Mouse (Mus musculus) left cerebral cortex, postnatal 4 days (tissue): ENCODE data around the gene Tcl1b2. TPM values are rescaled to one million over a fixed set of nuclear protein-coding genes. Genes with fewer than 3 reads are reported as not detected.
A peak's percentile ranks its signal among the peaks of the same experiment; 100 is the strongest.
"Not testable (repeated sequence)": the region's sequence is repeated elsewhere in the genome, so short reads cannot be mapped to it uniquely, and the experiment has no call there.

Source experiments
- DNase-seq: peaks from one replicate; pipeline ENCODE4 v3.0.0-alpha.2; 2022
- intact Hi-C: fragments of 180-260 bp; cut with DNase I; formaldehyde crosslinking; loops from one replicate; pipeline ENCODE4 v1.15.1; 2025
- total RNA-seq, 2 experiments: library from RNA; stranded (reverse); gene quantifications; 2 replicates each; pipeline ENCODE4 v1.2.3; 2021

Gene Tcl1b2
- total RNA-seq, 2 experiments from 2014 or later: not detected

DNA sequence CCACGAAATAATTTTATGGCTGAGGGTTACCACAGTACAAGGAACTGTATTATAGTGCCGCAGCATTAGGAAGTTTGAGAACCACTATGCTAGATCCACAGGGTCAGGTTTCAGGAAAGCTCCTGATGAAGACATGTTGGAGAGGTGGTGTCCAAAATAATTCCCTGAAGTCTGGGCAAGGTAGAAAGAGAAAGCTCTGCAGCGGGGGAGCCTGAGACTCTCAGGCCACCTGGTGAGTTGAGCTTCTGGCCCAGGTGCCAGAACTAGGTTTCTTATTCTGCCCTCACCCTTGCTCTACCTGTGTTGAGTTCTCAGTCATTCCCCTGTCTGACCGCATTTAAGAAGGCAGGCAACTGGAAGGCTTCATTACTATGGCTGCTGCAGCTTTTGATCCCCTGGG, 13.6 kb downstream of the Tcl1b2 start, which contains the start of gene Tcl1b1:
Gene Tcl1b1, plus strand, starts transcription at position 301 of the 400 bp plus-strand sequence.
- intact Hi-C loops: no loop called here
- DNase-seq: no peak

DNA sequence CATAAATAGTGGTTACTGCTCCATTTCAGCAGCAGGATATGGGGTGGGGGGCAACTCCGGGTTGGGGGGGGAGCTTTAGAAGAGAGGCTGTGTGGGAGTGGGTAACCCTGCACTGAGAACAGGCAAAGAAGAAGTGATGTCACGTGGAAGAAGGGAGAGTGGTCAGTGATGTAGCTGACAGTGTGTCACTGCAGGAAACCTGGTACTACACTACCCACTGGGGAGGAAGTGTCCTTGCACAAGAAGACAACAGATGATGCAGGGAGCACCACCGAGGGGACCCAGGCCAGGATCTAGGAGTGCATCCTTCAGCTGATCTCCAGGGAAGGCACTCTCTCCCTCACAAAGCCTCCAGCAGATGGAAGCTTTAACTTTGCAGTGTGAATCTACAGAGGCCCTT, 20.9 kb downstream of the Tcl1b2 start:
- intact Hi-C loops: no loop called here
- DNase-seq: no peak

DNA sequence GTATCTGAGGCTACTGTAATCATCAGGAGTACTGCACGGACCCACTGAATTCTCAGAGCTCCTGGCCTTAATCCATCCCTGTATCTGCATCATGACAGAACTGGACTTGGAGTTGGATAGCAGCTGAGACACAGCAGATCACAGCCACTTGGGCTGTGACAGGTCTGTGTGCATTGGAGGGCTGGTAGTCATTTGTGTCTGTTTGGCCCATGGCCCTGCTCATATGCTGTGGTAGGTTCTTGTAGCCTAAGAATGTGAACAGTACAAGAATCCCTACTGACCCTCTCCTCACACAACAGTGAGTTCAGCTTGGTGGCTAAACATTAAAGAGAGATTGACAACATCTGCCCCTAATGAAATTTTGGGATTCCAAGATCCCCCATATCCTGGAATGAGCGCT, 27.6 kb downstream of the Tcl1b2 start:
- intact Hi-C loops: no loop called here
- DNase-seq: no peak

DNA sequence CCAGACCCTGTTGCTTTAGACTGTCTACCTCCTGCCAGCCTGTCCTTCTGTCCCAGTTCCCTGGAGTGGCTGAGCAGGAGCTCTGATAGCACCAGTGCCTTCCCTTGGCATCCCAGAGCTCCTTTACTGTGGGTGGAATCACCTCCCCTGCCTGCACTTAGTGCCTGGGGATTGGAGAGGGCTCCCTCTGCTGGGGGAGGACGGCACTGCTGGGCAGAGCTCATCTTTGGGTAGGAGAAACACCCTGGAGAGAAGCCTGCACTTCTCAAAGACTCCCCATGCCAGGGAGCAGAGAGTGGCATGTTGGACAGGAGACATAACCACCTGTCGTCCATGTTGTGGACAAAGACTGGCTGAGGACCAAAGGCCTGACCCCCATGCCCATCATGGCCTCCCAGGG, 28.5 kb downstream of the Tcl1b2 start:
- intact Hi-C loops: not testable (repeated sequence)
- DNase-seq: peak; percentile 62

DNA sequence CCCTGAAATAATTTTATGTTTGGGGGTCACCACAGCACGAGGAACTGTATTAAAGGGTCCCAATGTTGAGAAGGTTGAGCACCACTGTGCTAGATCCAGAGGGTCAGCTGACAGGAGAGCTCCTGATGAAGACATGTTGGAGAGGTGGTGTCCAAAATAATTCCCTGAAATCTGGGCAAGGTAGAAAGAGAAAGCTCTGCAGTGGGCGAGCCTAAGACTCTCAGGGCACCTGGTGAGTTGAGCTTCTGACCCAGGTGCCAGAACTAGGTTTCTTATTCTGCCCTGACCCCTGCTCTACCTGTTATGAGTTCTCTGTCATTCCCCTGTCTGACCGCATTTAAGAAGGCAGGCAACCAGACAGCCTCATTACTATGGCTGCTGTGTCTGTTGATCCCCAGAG, 30.2 kb downstream of the Tcl1b2 start, which contains the start of gene Tcl1b5:
Gene Tcl1b5, plus strand, starts transcription at position 301 of the 400 bp plus-strand sequence.
- intact Hi-C loops, DNase-seq: not testable (repeated sequence)

DNA sequence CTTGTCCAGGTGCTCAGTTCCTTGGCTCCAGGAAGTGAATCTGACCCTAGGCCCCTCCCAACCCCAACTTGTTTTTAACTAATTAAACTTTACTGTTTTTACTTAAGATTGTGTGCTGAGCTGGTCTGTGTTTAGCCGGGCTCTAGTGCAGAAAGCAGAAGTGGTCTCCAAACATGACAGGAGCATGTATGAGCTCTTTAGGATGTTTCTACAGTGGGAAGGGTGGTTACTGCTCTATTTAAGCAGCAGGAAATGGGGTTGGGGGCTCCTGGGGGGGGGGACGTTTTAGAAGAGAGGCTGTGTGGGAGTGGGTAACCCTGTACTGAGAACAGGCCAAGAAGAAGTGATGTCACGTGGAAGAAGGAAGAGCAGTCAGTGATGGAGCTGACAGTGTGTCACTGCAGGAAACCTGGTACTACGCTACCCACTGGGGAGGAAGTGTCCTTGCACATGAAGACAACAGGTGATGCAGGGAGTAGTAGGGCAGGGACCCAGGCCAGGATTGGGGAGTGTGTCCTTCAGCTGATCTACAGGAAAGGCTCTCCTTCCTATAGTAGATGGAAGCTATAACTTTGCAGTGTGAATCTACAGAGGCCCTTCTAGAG, 35.3 kb downstream of the Tcl1b2 start:
- DNase-seq, intact Hi-C loops: not testable (repeated sequence)

DNA sequence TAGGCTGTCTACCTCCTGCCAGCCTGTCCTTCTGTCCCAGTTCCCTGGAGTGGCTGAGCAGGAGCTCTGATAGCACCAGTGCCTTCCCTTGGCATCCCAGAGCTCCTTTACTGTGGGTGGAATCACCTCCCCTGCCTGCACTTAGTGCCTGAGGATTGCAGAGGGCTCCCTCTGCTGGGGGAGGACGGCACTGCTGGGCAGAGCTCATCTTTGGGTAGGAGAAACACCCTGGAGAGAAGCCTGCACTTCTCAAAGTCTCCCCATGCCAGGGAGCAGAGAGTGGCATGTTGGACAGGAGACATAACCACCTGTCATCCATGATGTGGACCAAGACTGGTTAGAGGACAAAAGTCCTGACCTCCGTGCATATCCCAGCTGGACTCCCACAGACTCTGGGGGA, 43.2 kb downstream of the Tcl1b2 start:
- DNase-seq: peak; percentile 9
- intact Hi-C loops: not testable (repeated sequence)

DNA sequence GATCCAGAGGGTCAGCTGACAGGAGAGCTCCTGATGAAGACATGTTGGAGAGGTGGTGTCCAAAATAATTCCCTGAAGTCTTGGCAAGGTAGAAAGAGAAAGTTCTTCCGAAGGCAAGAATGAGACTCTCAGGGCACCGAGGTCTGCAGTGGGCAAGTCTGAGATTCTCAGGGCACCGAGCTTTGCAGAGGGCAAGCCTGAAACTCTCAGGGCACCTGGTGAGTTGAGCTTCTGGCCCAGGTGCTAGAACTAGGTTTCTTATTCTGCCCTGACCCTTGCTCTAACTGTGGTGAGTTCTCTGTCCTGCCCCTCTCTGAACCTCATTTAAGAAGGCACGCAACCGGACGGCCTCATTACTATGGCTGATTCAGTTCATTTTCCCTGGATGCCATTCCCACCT, 44.9 kb downstream of the Tcl1b2 start, which contains the start of gene Tcl1b3:
Gene Tcl1b3, plus strand, starts transcription at position 301 of the 400 bp plus-strand sequence.
- intact Hi-C loops, DNase-seq: not testable (repeated sequence)

DNA sequence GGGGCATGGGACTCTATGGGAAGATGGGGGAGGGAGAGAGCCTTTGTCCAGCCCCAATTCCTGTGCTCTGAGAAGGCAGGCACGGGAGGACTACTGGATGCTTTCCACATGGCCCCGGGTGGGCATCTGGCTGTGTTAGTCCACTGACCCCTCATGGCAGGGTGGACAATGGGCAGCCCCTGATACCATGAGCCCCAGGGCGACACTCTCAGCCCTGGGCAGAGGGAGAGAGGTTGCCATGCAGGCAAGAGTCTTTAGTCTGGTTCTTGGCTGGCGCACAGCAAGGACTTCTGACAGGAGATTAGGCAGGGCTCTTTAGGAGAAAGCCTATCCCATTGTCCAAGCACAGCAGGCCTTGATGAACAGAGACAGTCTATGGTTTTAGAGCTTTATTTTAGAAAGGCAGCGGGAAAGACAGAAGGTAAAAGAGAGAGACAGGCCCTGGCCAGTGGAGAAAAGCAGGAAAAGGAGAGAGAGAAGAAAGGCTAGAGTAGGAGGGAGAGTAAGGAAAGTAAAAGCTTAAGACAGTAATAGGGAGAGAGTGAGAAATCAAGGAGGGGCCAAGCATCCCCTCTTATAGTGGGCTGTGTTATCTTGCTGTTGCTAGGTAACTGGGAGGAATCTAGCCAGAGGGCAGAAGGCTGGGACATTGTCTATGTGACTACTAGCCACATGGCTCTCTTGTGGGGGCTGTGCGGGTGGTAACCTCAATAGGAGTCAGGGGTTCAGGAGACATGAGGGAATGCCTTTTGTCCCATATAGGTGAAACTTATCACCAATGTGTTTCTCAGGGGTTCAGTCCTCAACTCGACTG, 54.1 kb downstream of the Tcl1b2 start:
- DNase-seq, intact Hi-C loops: not testable (repeated sequence)

DNA sequence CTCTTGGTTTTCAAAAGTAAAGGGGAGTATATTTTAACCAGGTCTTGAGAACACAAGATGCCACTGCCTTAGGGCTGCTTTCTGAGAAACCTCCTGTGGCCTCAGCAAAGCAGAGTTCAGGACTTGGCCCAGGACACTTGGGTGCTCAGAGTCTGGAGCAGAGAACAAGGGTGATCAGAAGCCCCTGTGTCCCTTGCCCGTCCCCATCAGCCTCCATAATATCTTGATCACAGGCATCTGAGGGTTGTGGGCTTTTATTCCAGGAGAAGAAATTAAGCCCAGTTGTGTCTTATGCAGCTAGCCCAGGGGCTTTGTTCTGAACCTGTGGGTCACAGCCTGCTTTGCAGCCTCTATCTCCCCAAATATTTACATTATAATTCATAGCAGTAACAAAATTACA, 55.8 kb downstream of the Tcl1b2 start, which contains the start of gene Tcl1b4:
Gene Tcl1b4, plus strand, starts transcription at position 301 of the 400 bp plus-strand sequence.
- intact Hi-C loops, DNase-seq: not testable (repeated sequence)

Other genes starting within 250 kb of the Tcl1b2 start
- 1 to 10 TPM in 1 of 2 experiments, under 1 TPM in 1; 0.82 to 1.4 TPM for gene Syne3, start 136.2 kb upstream of the Tcl1b2 start, total RNA-seq
- 10 to 100 TPM; 50.6 to 56.2 TPM for gene Glrx5, start 113.3 kb upstream of the Tcl1b2 start, total RNA-seq
- not detected for gene Tcl1b1, start 13.7 kb downstream of the Tcl1b2 start, total RNA-seq
- not detected for gene Tcl1b5, start 30.3 kb downstream of the Tcl1b2 start, total RNA-seq
- gene Tcl1b3, start 45.0 kb downstream of the Tcl1b2 start, total RNA-seq: not detected
- not detected for gene Tcl1b4, start 55.9 kb downstream of the Tcl1b2 start, total RNA-seq
- not detected for gene Tcl1, start 76.8 kb downstream of the Tcl1b2 start, total RNA-seq
- 10 to 100 TPM; 20.1 to 21.1 TPM for gene Tunar, start 187.9 kb downstream of the Tcl1b2 start, total RNA-seq